Mouse (Mus musculus): ENCODE data around the gene Pfn5.
"Not testable (repeated sequence)": the region's sequence is repeated elsewhere in the genome, so short reads cannot be mapped to it uniquely, and the experiment has no call there.

The Pfn5 gene

GRCm38 (mm10) chrX:95557887-95558286, at the start of gene Pfn5, which contains the start of gene Asb12:
Pfn5 (plus strand) TSS chrX:95558104.
Asb12 (minus strand) TSS chrX:95557987.
- DNase-seq (ENCODE audit: low spot score): no peak

DNA sequence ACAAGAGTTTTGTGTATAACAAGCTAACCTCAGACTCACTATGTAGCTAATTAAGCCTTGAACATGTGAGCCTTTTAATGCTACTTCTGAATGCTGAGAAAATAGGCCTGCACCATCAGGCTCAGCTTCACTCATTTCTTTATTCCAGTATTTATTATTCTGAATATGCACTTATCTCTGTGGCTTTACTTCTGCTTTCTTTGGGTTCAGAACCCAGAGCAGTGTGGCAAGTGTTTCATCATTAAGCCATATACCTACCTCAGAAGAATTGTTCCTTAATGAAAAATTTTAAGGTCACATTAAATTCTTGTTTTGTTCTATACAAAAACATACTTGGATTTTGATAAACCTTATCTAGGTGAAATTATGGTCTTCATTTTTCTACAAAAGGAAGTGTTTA, 34.0 kb upstream of the Pfn5 start:
- no peak for DNase-seq (ENCODE audit: low spot score)

GRCm38 (mm10) chrX:95525166-95525565, 32.7 kb upstream of the Pfn5 start:
- no peak for DNase-seq (ENCODE audit: low spot score)

DNA sequence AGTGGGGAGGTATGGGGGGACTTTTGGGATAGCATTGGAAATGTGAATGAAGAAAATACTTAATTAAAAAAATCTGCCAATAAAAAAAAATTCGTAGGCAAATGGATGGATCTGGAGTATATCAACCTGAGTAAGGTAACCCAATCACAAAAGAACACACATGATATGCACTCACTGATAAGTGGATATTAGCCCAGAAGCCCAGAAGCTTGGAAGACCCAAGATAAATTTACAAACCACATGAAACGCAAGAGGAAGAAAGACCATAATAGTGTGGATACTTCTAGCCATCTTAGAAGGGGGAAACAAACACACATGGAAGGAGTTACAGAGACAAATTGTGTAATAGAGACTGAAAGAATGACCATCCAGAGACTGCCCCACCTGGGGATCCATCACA, 22.4 kb upstream of the Pfn5 start:
- DNase-seq (ENCODE audit: low spot score): not testable (repeated sequence)

- DNase-seq (ENCODE audit: low spot score): no peak
Observed at GRCm38 (mm10) chrX:95554321-95554720, 3.6 kb upstream of the Pfn5 start.

DNA sequence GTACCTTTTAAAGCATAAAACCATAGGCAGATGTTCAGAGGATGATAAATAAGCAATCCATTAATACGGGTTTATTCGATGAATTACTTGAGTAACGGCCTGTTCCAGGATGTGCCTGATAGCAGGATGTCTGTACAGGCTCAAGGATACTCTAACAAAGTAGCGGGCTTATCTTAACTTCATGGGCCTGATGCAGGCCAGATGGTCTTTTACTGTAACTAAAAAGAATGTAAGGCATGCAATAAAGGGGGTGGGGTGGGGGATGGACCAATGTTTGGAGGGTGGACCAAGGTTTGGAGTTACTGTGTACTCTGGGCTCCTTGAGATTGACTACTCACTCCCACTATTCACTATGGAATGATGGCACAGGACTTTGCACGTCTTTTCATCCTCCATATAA, 42.7 kb downstream of the Pfn5 start:
- DNase-seq (ENCODE audit: low spot score): no peak

All from MN1 (cell line).